Mouse (Mus musculus): Measurements from ENCODE around the gene Btbd3.
"Not testable (repeated sequence)": the region's sequence is repeated elsewhere in the genome, so short reads cannot be mapped to it uniquely, and the experiment has no call there.

- not testable (repeated sequence) for TF ChIP-seq CTCF (IDR thresholded peaks at IDR 0.05; ENCODE audit: low read depth, low read length); GATA1 (IDR thresholded peaks at IDR 0.05; ENCODE audit: borderline replicate concordance, low read length)
These were observed 77.8 kb downstream of the Btbd3 start for GRCm38 (mm10) chr2:138334198-138334597.

Measured in G1E (cell line).